Mouse (Mus musculus): Measurements from ENCODE around the gene Rhbdd3. TPM values are rescaled to one million over a fixed set of nuclear protein-coding genes. Genes with fewer than 3 reads are reported as not detected.
A peak's percentile ranks its signal among the peaks of the same experiment; 100 is the strongest.

Gene Rhbdd3
- polyA plus RNA-seq (2015; fragmentation: Nextera tagmentation; extraction: Ambion mirVana) = 17.1 and 17.5 TPM in 2 replicates

DNA sequence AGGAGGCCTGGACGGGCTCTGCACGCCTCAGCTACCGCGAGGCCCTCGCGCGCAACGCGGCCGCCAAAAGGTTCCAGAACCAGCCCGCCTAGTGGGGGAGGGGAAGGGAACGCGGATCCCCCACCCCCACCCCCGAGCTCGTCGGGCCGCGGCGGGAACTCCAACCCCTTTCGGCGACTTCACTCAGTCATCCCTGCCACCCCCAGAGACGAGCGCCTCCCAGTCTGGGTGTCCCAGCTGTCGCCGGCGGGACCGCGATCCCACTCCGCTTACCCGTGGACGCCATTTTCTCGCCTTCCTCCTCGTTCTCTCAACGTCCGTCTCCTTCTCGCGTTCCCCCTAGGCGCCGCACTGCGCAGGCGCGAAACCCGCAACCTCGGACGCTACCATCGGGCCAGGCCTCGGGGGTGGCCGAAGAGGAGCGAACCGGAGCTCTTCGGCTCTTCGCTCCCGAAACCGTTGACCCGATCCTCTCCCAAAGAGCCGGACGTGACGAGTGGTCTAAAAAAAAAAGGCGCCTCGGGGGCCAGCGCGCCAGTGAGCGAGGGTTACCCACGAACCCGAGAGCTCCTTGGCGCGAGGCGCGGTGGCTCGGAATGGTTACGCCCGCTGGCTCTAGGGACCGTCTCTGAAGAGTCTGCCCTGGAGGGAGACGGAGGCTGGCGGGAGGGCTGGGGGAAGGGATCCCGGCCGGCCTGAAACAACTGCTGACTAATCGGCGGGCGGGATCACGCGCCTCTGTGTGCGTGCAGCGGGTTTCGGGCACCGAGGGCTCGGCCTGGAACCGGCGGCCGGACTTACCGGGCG, at the start of gene Rhbdd3, which contains the start of gene Ewsr1:
Gene Rhbdd3, plus strand, starts transcription at position 191 of the 807 bp plus-strand sequence.
Gene Ewsr1, minus strand, starts transcription at position 531 of the 807 bp plus-strand sequence.
- no peaks in the 10 kb centered on the region for H3K9me3 ChIP-seq (ENCODE audit: control insufficient read depth)
- H3K9ac ChIP-seq (ENCODE audit: low read depth, low read length) = peak within 1 kb of the TSS; percentile 94
- peaks cover 7% of the 10 kb centered on the region; the same call in 1 of the 2 replicates for H3K36me3 ChIP-seq (ENCODE audit: control insufficient read depth, insufficient read depth)
- H3K27me3 ChIP-seq (replicated peaks; ENCODE audit: control insufficient read depth, insufficient read depth, low read length) = no peaks in the 10 kb centered on the region
- peak within 1 kb of the TSS; percentile 81 for H3K4me2 ChIP-seq (replicated peaks; ENCODE audit: low read depth)
- H3K4me3 ChIP-seq (ENCODE audit: low read depth, low read length) = peak within 1 kb of the TSS; percentile 98
- H3K27ac ChIP-seq (ENCODE audit: low read depth, low read length) = peak within 1 kb of the TSS; percentile 95
- peaks cover 5% of the 10 kb centered on the region; the same call in 1 of the 2 replicates for H3K4me1 ChIP-seq (replicated peaks; ENCODE audit: control insufficient read depth, insufficient read depth, low read length)
- ATAC-seq = peak; percentile 93
- under 1% methylated on average over 90 of the region's 92 CpGs for WGBS
- TF ChIP-seq CTCF (IDR thresholded peaks at IDR 0.05; ENCODE audit: low read depth) = no peak

DNA sequence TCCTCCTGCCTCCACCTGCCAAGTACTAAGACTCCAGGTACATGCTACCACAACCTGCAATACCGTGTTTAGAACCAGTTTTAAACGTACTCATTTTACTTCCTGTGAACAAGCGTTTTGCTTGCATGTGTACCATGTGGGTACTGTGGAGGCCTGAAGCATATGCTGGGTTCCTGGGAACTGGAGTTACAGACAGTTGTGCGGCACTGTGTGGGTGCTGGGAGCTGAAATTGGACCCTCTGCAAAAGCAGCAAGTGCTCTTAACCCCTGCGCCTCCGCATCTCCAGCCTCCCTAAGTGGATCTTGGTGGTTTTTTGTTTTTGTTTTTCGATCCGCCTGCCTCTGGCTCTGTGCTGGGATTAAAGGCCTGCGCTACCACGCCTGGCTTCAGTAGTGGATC, 47.1 kb upstream of the Rhbdd3 start:
- Histone ChIP-seq H3K27me3 (replicated peaks; ENCODE audit: control insufficient read depth, insufficient read depth, low read length) (0 out of 2 replicates have a peak, but pooled peaks cover under 1% of the 10 kb centered on the region), H3K36me3 (ENCODE audit: control insufficient read depth, insufficient read depth) (no peaks in the 10 kb centered on the region), H3K4me3 (ENCODE audit: low read depth, low read length) (no peak overlapping the region), H3K4me1 (replicated peaks; ENCODE audit: control insufficient read depth, insufficient read depth, low read length) (0 out of 2 replicates have a peak, but pooled peaks cover 2% of the 10 kb centered on the region), H3K27ac (ENCODE audit: low read depth, low read length) (no peak overlapping the region), H3K9ac (ENCODE audit: low read depth, low read length) (no peak overlapping the region), H3K4me2 (replicated peaks; ENCODE audit: low read depth) (no peak overlapping the region), H3K9me3 (ENCODE audit: control insufficient read depth) (no peaks in the 10 kb centered on the region)
- WGBS = 87% methylated on average over 10 of the region's 10 CpGs
- no peak for TF ChIP-seq CTCF (IDR thresholded peaks at IDR 0.05; ENCODE audit: low read depth)
- ATAC-seq = no peak

DNA sequence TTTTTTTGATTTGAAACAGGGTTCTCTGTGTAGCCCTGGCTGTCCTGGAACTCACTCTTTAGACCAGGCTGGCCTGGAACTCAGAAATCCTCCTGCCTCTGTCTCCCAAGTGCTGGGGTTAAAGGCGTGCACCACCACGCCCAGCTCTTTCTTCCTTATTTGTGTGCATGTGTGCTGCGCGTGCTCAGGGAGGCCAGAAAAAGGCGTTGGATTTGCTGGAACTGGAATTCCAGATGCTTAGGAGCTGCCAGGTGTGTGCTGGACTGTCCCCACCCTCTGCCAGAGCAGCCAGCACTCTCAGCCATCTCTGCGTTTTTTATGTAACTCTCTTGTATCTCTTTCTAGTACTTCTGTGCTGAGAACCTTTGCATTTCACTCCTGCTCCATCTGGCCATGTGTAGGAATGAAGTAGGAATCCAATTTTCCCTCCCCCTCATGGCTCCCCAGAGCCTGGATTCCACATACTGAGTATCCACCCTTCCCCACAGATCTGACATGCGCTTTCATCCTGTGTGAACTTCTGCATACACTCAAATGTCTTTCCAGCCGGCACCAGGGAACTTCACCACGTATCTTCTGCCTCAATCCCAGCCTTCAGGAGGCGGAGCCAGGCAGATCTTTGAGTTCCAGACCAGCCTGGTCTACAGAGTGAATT, 46.4 kb upstream of the Rhbdd3 start:
- Histone ChIP-seq H3K36me3 (ENCODE audit: control insufficient read depth, insufficient read depth) (no peaks in the 10 kb centered on the region), H3K27me3 (replicated peaks; ENCODE audit: control insufficient read depth, insufficient read depth, low read length) (peaks cover 7% of the 10 kb centered on the region; the same call in 1 of the 2 replicates), H3K9me3 (ENCODE audit: control insufficient read depth) (no peaks in the 10 kb centered on the region), H3K4me2 (replicated peaks; ENCODE audit: low read depth) (no peak overlapping the region), H3K4me3 (ENCODE audit: low read depth, low read length) (no peak overlapping the region), H3K4me1 (replicated peaks; ENCODE audit: control insufficient read depth, insufficient read depth, low read length) (0 out of 2 replicates have a peak, but pooled peaks cover 2% of the 10 kb centered on the region), H3K27ac (ENCODE audit: low read depth, low read length) (no peak overlapping the region), H3K9ac (ENCODE audit: low read depth, low read length) (no peak overlapping the region)
- no peak for ATAC-seq
- TF ChIP-seq CTCF (IDR thresholded peaks at IDR 0.05; ENCODE audit: low read depth) = no peak
- WGBS = 68% methylated on average over 10 of the region's 10 CpGs

DNA sequence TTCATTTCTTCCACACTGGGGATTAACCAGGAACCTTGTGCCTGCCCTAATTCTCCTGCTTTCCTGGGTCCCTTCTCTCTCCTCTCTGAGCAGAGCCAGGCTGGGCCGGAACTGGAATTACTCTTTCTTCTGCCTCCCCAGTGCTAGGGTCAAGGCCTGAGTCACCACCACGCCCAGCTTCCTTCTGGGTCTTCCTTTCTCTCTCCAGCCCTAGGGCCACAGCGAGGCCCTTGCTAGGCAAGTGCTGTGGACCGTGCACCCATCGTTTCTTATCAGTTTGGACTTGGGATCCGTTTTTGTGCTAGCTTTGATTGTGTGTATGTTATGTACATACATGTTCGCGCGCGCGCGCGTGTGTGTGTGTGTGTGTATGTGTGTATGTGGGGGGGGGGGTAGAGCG, 44.6 kb upstream of the Rhbdd3 start:
- H3K4me2 ChIP-seq (replicated peaks; ENCODE audit: low read depth) = no peak overlapping the region
- no peak for TF ChIP-seq CTCF (IDR thresholded peaks at IDR 0.05; ENCODE audit: low read depth)
- no peak overlapping the region for H3K4me3 ChIP-seq (ENCODE audit: low read depth, low read length)
- no peak overlapping the region for H3K9ac ChIP-seq (ENCODE audit: low read depth, low read length)
- no peaks in the 10 kb centered on the region for H3K36me3 ChIP-seq (ENCODE audit: control insufficient read depth, insufficient read depth)
- H3K4me1 ChIP-seq (replicated peaks; ENCODE audit: control insufficient read depth, insufficient read depth, low read length) = 0 out of 2 replicates have a peak, but pooled peaks cover 2% of the 10 kb centered on the region
- H3K9me3 ChIP-seq (ENCODE audit: control insufficient read depth) = no peaks in the 10 kb centered on the region
- 70% methylated on average over 14 of the region's 14 CpGs for WGBS
- H3K27ac ChIP-seq (ENCODE audit: low read depth, low read length) = no peak overlapping the region
- H3K27me3 ChIP-seq (replicated peaks; ENCODE audit: control insufficient read depth, insufficient read depth, low read length) = peaks cover 23% of the 10 kb centered on the region
- ATAC-seq = peak; percentile 58

DNA sequence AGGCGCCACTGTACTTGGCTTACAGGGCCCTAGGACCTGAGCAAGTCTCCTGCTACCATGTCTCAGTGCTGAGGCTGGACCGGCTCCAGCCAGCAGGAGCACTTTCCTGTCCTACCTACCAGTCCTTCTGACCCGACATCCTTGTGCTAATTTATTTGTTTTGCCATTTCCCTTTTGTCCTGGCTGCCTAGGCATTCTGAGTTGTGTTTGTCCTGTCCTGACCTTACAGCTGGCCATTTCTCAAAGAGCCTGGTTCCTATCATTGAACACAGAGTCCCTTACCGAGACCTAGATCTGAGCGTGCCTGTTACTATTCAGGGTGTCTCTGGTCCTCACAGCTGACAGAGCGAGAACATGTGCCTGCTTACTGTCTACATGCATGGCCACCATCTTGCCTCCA, 43.9 kb upstream of the Rhbdd3 start:
- no peak for ATAC-seq
- H3K4me1 ChIP-seq (replicated peaks; ENCODE audit: control insufficient read depth, insufficient read depth, low read length) = 0 out of 2 replicates have a peak, but pooled peaks cover 2% of the 10 kb centered on the region
- peaks cover 29% of the 10 kb centered on the region for H3K27me3 ChIP-seq (replicated peaks; ENCODE audit: control insufficient read depth, insufficient read depth, low read length)
- H3K4me3 ChIP-seq (ENCODE audit: low read depth, low read length) = no peak overlapping the region
- H3K27ac ChIP-seq (ENCODE audit: low read depth, low read length) = no peak overlapping the region
- H3K4me2 ChIP-seq (replicated peaks; ENCODE audit: low read depth) = no peak overlapping the region
- no peak overlapping the region for H3K9ac ChIP-seq (ENCODE audit: low read depth, low read length)
- no peaks in the 10 kb centered on the region for H3K9me3 ChIP-seq (ENCODE audit: control insufficient read depth)
- no peak for TF ChIP-seq CTCF (IDR thresholded peaks at IDR 0.05; ENCODE audit: low read depth)
- 71% methylated on average over 6 of the region's 6 CpGs for WGBS
- no peaks in the 10 kb centered on the region for H3K36me3 ChIP-seq (ENCODE audit: control insufficient read depth, insufficient read depth)
